Mouse (Mus musculus) lung, embryonic 15.5 days (tissue): ENCODE measurements around the gene Ptges2. TPM values are rescaled to one million over a fixed set of nuclear protein-coding genes. Genes with fewer than 3 reads are reported as not detected.
A peak's percentile ranks its signal among the peaks of the same experiment; 100 is the strongest.

ENCODE experiments used
- ATAC-seq: fragments of 200-750 bp; cut with Nextera tagmentation; 2 replicates; pipeline ENCODE4 v1.8.0; 2017; ENCODE audit warnings: moderate number of reproducible peaks, borderline replicate concordance; ENCODE audit not compliant: low FRiP score, low TSS enrichment; ENCODE audit errors: extremely low read depth
- H3K27ac ChIP-seq: fragments of 300-500 bp; sonication (generic); 2 replicates; pipeline ENCODE4 v1.5.1; 2015; ENCODE audit warnings: moderate library complexity, mild to moderate bottlenecking, inconsistent platforms
- H3K27me3 ChIP-seq: fragments of 300-500 bp; sonication (generic); 2 replicates; pipeline ENCODE4 v1.6.1; 2015; ENCODE audit warnings: inconsistent platforms
- H3K36me3 ChIP-seq: fragments of 300-500 bp; sonication (generic); 2 replicates; pipeline ENCODE4 v1.6.1; 2015; ENCODE audit warnings: inconsistent platforms
- H3K4me1 ChIP-seq: fragments of 300-500 bp; sonication (generic); 2 replicates; pipeline ENCODE4 v1.6.1; 2015; ENCODE audit warnings: inconsistent platforms
- H3K4me2 ChIP-seq: fragments of 300-500 bp; sonication (generic); 2 replicates; pipeline ENCODE4 v1.6.1; 2015; ENCODE audit warnings: inconsistent platforms, mild to moderate bottlenecking, moderate library complexity
- H3K4me3 ChIP-seq: fragments of 300-500 bp; sonication (generic); 2 replicates; pipeline ENCODE4 v1.5.1; 2015; ENCODE audit warnings: mild to moderate bottlenecking, inconsistent platforms
- H3K9ac ChIP-seq: fragments of 300-500 bp; sonication (generic); 2 replicates; pipeline ENCODE4 v1.6.1; 2015; ENCODE audit warnings: inconsistent platforms
- H3K9me3 ChIP-seq: fragments of 300-500 bp; sonication (generic); 2 replicates; pipeline ENCODE4 v1.6.1; 2016; ENCODE audit warnings: inconsistent platforms
- WGBS: fragments of 180-500 bp; shearing (Covaris S2); methylation state at CpG from one replicate; pipeline ENCODE4 v1.1.7; 2015; 5-methylcytosine and 5-hydroxymethylcytosine counted together
- polyA plus RNA-seq: library from polyadenylated mRNA; unstranded; fragments of >200 nt; fragmentation: Nextera tagmentation; extraction: Ambion mirVana; gene quantifications from 2 replicates; pipeline ENCODE4 v1.2.1, GENCODE M21; 2015

The Ptges2 gene
- polyA plus RNA-seq, 1 experiment from 2014 or later: 25.4 TPM

DNA sequence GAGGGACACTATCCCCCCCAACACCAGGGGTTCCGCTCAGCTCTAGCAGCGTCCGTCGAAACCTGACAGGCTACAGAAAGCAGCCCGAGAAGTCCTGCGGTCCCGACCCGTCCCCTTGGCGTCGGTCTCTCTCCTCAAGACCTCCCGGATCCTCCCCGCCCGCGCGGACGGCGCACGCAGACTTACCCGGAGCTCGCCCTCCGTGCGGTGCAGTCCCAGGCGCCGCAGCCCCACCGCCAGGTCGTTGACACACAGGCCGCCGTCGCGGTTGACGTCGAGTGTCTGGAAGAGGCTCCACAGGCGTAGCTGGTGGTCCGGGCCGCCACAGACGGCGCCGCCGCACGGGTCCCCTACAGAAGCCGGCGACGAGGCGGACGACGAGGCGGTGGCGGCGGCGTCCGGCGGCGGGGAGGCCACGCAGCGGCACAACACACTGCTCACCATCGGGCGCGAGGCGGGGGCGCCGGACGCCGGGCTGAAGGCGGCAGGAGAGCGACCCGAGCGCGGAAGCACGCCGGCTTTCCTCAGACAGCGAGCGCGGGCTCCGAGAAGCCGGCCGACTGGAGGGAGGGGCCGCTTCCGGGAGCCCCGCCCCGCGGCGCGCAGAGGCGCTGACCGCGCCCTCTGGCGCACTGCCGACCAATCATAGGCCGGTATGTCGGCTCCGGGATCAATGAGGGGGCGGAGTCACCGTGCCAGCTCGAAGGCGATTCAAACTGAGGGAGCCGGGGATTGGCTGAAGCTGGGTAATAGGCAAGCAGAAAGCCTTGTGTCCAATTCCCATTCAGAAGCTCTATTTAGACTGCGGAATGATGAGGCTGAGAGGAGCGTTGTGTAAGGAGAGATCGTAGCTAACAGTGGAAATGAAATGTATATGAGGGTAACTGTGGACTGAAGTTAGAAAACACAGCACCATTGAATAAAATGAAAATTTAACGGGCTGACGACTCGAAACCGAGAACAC is 55.5 kb downstream of the Ptges2 start, which contains the start of gene Slc25a25:
Gene Slc25a25 (minus strand): TSS at position 565 of the 964 bp plus-strand sequence.
- Histone ChIP-seq H3K4me1 (peaks cover 59% of the 10 kb centered on the region), H3K9ac (peak within 1 kb of the TSS; percentile 78)
- peak; percentile 87 for ATAC-seq

DNA sequence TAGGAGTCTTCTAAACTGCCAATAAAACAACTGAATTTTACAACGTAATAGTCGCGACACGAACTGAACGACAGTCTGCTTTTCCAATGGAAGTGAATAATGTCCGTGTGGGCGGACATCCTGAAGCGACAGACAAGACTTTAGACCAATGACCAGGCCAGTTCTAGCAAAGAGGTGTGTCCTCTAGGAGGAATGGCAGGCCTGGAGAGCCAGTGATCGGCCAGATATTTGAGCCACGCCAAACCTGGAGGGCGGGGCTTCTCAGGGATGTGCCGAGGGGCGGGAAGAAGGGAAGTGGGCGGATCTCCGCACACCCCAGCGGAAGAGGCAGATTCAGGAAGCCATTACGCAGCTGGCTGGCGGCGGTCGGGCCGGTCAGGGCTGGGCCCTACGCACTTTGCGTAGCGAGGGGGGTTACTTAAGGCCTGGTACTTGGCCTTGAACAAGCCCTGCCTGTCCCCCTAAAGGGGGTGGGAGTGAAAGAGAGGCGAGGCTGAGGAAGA is 56.2 kb downstream of the Ptges2 start:
- Histone ChIP-seq H3K27me3 (no peaks in the 10 kb centered on the region), H3K4me3 (peak overlapping the region; percentile 62), H3K4me1 (peaks cover 59% of the 10 kb centered on the region), H3K27ac (peak overlapping the region; percentile 97), H3K36me3 (no peaks in the 10 kb centered on the region; the same call in 1 of the 2 replicates), H3K9me3 (no peaks in the 10 kb centered on the region), H3K9ac (peak overlapping the region; percentile 37), H3K4me2 (peak overlapping the region; percentile 88)
- under 1% methylated on average over 25 of the region's 25 CpGs for WGBS
- ATAC-seq: peak; percentile 95

More for the DNA sequence above, 55.5 kb downstream of the Ptges2 start, which contains the start of gene Slc25a25:
- H3K27ac ChIP-seq: peak within 1 kb of the TSS; percentile 97
- peak within 1 kb of the TSS; percentile 88 for H3K4me2 ChIP-seq
- peak within 1 kb of the TSS; percentile 62 for H3K4me3 ChIP-seq
- H3K36me3 ChIP-seq: no peaks in the 10 kb centered on the region; the same call in 1 of the 2 replicates
- under 1% methylated on average over 103 of the region's 103 CpGs for WGBS
- no peaks in the 10 kb centered on the region for H3K9me3 ChIP-seq
- no peaks in the 10 kb centered on the region for H3K27me3 ChIP-seq

DNA sequence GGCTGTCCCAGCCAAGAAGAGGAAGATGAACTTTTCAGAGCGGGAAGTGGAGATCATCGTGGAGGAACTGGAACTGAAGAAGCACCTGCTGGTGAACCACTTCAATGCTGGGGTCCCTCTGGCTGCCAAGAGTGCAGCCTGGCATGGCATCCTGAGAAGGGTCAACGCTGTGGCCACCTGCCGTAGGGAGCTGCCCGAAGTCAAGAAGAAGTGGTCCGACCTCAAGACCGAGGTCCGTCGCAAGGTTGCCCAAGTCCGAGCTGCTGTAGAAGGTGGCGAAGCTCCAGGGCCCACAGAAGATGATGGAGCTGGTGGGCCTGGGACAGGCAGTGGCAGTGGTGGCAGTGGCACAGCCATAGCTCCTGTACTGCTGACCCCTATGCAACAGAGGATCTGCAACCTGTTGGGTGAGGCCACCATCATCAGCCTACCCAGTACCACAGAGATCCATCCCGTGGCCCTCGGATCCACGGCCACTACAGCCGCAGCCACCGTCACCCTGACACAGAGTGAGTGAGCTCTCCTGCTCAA is 56.8 kb downstream of the Ptges2 start:
- peaks cover 57% of the 10 kb centered on the region for H3K4me1 ChIP-seq
- H3K36me3 ChIP-seq: no peaks in the 10 kb centered on the region; the same call in 1 of the 2 replicates
- peak overlapping the region; percentile 62 for H3K4me3 ChIP-seq
- H3K27me3 ChIP-seq: no peaks in the 10 kb centered on the region
- 0 out of 2 replicates have a peak overlapping the region, but pooled peaks have one; percentile 4 for H3K9ac ChIP-seq
- H3K4me2 ChIP-seq: peak overlapping the region; percentile 88
- WGBS: 95% methylated on average over 16 of the region's 16 CpGs
- H3K9me3 ChIP-seq: no peaks in the 10 kb centered on the region
- peak overlapping the region; percentile 34 for H3K27ac ChIP-seq
- no peak for ATAC-seq

DNA sequence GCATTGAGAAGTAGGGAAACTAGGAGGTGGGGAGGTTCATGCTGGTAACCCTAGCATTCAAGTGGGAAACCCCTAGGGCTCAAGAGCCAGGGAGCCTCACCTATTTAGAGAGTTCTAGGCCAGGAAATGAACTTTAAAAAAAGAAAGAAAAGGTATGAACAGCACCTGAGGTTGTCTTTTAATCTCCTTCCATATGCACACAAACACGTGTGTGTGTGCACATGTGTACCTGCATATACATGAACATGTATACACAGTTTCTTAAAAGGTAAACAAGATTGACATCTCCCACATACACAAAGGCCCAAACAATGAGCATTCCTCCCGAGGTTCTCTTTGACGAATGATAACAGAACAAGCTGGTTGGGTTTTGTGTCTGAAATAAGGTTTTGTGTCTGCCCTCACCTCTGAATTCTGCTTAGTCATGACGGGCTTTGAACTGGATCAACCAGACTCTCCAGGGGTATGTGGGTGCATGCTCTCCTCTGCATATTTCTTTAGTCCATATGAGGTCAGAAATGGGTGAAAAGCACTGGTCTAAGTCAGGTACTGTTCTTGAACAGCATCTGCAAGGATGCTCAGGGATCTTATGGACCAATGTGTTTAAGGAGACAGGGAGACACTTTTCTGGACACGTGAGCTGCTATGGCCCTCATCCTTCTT is 58.1 kb downstream of the Ptges2 start:
- no peaks in the 10 kb centered on the region for H3K9me3 ChIP-seq
- H3K4me2 ChIP-seq: no peak overlapping the region
- no peak overlapping the region for H3K9ac ChIP-seq
- no peak overlapping the region for H3K27ac ChIP-seq
- H3K4me3 ChIP-seq: no peak overlapping the region
- no peaks in the 10 kb centered on the region for H3K27me3 ChIP-seq
- 61% methylated on average over 5 of the region's 5 CpGs for WGBS
- no peak for ATAC-seq
- peaks cover 48% of the 10 kb centered on the region for H3K4me1 ChIP-seq
- no peaks in the 10 kb centered on the region; the same call in 1 of the 2 replicates for H3K36me3 ChIP-seq

DNA sequence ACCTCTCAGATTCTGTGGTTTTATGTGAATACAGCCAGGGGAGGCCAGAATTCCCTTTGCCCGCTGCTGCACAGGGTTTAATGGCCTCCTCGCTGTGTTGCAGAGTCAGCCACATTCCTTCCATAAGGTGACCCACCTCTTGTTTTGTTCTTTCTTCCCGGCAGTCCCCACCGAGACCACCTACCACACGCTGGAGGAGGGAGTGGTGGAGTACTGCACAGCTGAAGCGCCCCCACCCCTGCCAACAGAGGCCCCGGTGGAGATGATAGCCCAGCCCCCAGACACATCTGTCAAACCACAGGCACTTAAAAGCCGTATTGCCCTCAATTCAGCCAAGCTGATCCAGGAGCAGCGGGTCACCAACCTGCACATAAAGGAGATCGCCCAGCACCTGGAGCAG is 58.9 kb downstream of the Ptges2 start:
- WGBS: 67% methylated on average over 10 of the region's 10 CpGs
- H3K9ac ChIP-seq: no peak overlapping the region
- ATAC-seq: no peak
- H3K27me3 ChIP-seq: no peaks in the 10 kb centered on the region
- H3K9me3 ChIP-seq: no peaks in the 10 kb centered on the region
- H3K4me3 ChIP-seq: no peak overlapping the region
- H3K4me2 ChIP-seq: no peak overlapping the region
- H3K36me3 ChIP-seq: no peaks in the 10 kb centered on the region; the same call in 1 of the 2 replicates
- H3K4me1 ChIP-seq: peaks cover 44% of the 10 kb centered on the region
- H3K27ac ChIP-seq: peak overlapping the region; percentile 39; the same call in 1 of the 2 replicates

DNA sequence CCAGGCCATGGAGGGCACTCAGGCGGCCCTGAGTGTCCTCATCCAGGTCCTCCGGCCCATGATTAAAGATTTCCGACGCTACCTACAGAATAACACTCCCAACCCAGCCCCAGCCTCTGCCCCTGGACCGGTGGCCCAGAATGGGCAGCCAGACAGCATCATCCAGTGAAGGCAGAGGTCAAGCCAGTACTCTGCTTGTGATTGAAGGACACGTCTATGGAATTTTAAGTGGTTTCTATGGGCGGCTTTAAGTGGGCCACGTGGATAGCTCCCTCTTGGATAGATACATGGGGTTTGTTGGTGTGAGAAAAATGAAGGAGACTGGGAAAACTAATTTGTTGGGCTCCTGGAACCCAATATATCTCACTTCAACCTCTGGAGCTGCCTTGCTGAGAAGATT is 59.4 kb downstream of the Ptges2 start:
- H3K27ac ChIP-seq: peak overlapping the region; percentile 39; the same call in 1 of the 2 replicates

More for the DNA sequence above, 59.4 kb downstream of the Ptges2 start:
- H3K9ac ChIP-seq: no peak overlapping the region
- no peak overlapping the region for H3K4me2 ChIP-seq
- H3K36me3 ChIP-seq: no peaks in the 10 kb centered on the region; the same call in 1 of the 2 replicates
- peaks cover 39% of the 10 kb centered on the region for H3K4me1 ChIP-seq
- no peaks in the 10 kb centered on the region for H3K9me3 ChIP-seq
- no peak overlapping the region for H3K4me3 ChIP-seq
- H3K27me3 ChIP-seq: no peaks in the 10 kb centered on the region
- ATAC-seq: no peak
- WGBS: 67% methylated on average over 8 of the region's 8 CpGs

Other genes with a start within 250 kb of the Ptges2 start
- 49.5 and 51.7 TPM in 2 replicates for gene Prrc2b, start 244.8 kb upstream of the Ptges2 start, polyA plus RNA-seq
- gene Pomt1, start 159.3 kb upstream of the Ptges2 start, polyA plus RNA-seq: 19.4 and 24.4 TPM in 2 replicates
- gene Uck1, start 135.7 kb upstream of the Ptges2 start, polyA plus RNA-seq: 66.6 and 69.9 TPM in 2 replicates
- gene Golga2, start 108.5 kb upstream of the Ptges2 start, polyA plus RNA-seq: 22.8 and 24.3 TPM in 2 replicates
- 405 and 449 TPM in 2 replicates for gene Swi5, start 107.8 kb upstream of the Ptges2 start, polyA plus RNA-seq
- 47.0 and 47.7 TPM in 2 replicates for gene Ciz1, start 43.6 kb upstream of the Ptges2 start, polyA plus RNA-seq
- gene Dnm1, start 42.6 kb upstream of the Ptges2 start, polyA plus RNA-seq: 7.0 and 7.6 TPM in 2 replicates
- 32.3 and 33.5 TPM in 2 replicates for gene 1110008P14Rik, start 14.0 kb upstream of the Ptges2 start, polyA plus RNA-seq
- gene Lcn2, start 7.6 kb upstream of the Ptges2 start, polyA plus RNA-seq: 2.2 TPM in 2 replicates
- 6.6 and 7.1 TPM in 2 replicates for gene Naif1, start 54.6 kb downstream of the Ptges2 start, polyA plus RNA-seq
- gene Slc25a25, start 55.5 kb downstream of the Ptges2 start, polyA plus RNA-seq: 19.6 and 21.5 TPM in 2 replicates
- 12.3 and 12.6 TPM in 2 replicates for gene Fam102a, start 139.4 kb downstream of the Ptges2 start, polyA plus RNA-seq
- 101 and 107 TPM in 2 replicates for gene Dpm2, start 175.0 kb downstream of the Ptges2 start, polyA plus RNA-seq
- gene Pip5kl1, start 178.9 kb downstream of the Ptges2 start, polyA plus RNA-seq: 0.30 and 0.39 TPM in 2 replicates
- gene 9430097D07Rik, start 179.8 kb downstream of the Ptges2 start, polyA plus RNA-seq: 0.29 TPM in 1 of 2 replicates, not detected in the other
- gene St6galnac4, start 191.2 kb downstream of the Ptges2 start, polyA plus RNA-seq: 25.9 and 26.1 TPM in 2 replicates
- gene St6galnac6, start 203.8 kb downstream of the Ptges2 start, polyA plus RNA-seq: 25.0 and 26.2 TPM in 2 replicates
- gene Ak1, start 225.9 kb downstream of the Ptges2 start, polyA plus RNA-seq: 53.6 and 60.6 TPM in 2 replicates